Mouse (Mus musculus) small intestine, adult 2 months (tissue): ENCODE measurements at regions not wholly inside any gene's neighbourhood (a gene's known extent, or its start where the extent isn't known, plus 50 kb on each side); places are given as distances from the start of the nearest gene placed in this dataset.

ENCODE experiments used
- CTCF ChIP-seq: fragments of 200-500 bp; IDR thresholded peaks from 2 replicates; pipeline ENCODE4 v1.5.1; 2012; ENCODE audit warnings: low read depth, mild to moderate bottlenecking, control low read depth, inconsistent platforms, low read length, moderate library complexity, mixed read lengths; ENCODE audit not compliant: insufficient replicate concordance, insufficient read length; ENCODE audit errors: extremely low read depth
- POLR2A ChIP-seq: fragments of 200-500 bp; IDR thresholded peaks from 2 replicates; pipeline ENCODE4 v1.6.1; 2012; ENCODE audit warnings: low read depth, mild to moderate bottlenecking, control low read depth, inconsistent platforms, low read length, moderate library complexity

- TF ChIP-seq CTCF (no peak), POLR2A (no peak)
Measured at GRCm38 (mm10) chr3:40282926-40283325, 248.2 kb upstream of the Intu start.
